Mouse (Mus musculus) right cerebral cortex, postnatal 10 days (tissue): ENCODE data around the gene Zbtb1.

Experiments
- DNase-seq, 2 experiments: peaks; one replicate each; pipeline ENCODE4 v3.0.0; 2021; ENCODE audit warnings: low spot score in 2 of 2

Zbtb1 gene

DNA sequence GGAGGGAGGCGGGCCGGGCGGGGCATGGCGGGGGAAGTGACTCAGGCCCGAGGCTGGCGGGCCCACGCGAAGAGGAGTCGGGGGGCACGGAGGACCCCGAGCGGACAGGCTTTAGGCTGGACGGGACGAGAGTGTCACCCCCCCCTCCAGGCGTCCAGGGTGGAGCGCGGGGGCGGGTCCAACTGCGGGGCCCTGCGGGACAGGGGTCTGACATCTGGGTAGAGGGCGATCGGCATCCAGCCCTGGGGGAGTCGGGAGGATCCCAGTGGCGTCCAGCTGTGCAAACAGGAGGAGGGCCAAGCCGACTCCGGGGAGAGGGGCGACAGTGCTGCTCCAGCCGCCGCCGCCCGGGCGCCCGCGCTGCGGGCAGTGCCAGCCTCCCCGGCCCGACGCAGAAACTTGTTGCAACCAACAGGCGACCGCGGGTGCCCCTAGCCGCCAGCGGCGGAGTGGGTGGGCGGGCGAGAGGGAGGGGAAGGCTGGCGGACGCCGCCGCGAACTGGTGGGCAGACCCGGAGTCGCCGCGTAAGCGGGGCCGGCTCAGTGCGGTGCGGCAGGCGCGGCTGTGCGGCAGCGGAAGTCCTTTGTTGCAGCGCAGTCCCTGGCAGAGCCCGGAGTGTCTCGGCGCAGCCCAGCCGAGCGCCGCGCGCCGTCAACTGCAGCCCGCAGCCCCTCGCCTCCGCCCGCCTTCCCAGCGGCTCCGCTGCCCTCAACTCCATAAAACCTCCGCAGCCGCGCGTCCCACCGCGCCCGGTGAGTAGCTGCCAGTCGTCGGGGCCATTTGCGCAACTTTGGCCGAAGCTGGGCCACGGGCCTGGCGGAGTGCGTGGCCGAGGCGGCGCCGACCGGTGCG, at the start of gene Zbtb1:
Gene Zbtb1 (plus strand): TSS at position 289 of the 853 bp plus-strand sequence.
- DNase-seq: peak; percentile 87 to 88

- DNase-seq: peak; percentile 84 to 85
Measured at GRCm38 (mm10) chr12:76324679-76325431, 45.2 kb upstream of the Zbtb1 start, which contains the start of gene Akap5. Gene Akap5 (plus strand): TSS chr12:76324891.

- DNase-seq: peak; percentile 55 to 65
Measured at GRCm38 (mm10) chr12:76326437-76327220, 43.4 kb upstream of the Zbtb1 start.

DNA sequence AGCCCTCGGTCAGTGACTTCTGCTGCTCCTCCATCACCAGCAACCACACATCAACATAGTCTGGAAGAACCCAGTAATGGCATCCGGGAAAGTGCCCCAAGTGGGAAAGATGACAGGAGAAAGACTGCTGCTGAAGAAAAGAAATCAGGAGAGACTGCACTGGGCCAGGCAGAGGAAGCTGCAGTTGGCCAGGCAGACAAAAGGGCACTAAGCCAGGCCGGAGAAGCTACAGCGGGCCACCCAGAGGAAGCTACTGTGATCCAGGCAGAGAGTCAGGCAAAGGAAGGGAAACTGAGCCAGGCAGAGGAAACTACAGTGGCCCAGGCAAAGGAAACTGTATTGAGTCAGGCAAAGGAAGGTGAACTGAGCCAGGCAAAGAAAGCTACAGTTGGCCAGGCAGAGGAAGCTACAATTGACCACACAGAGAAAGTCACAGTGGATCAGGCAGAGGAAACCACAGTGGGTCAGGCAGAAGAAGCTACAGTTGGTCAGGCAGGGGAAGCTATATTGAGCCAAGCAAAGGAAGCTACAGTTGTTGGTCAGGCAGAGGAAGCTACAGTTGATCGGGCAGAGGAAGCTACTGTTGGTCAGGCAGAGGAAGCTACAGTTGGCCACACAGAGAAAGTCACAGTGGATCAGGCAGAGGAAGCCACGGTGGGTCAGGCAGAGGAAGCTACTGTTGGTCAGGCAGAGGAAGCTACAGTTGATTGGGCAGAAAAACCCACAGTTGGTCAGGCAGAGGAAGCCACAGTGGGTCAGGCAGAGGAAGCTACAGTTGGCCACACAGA, 41.3 kb upstream of the Zbtb1 start:
- DNase-seq: no peak

GRCm38 (mm10) chr12:76333688-76334087, 36.4 kb upstream of the Zbtb1 start:
- no peak for DNase-seq

- DNase-seq: no peak
Measured at GRCm38 (mm10) chr12:76335641-76336040, 34.4 kb upstream of the Zbtb1 start.

- DNase-seq: no peak
Measured at GRCm38 (mm10) chr12:76336111-76336965, 33.7 kb upstream of the Zbtb1 start.

DNA sequence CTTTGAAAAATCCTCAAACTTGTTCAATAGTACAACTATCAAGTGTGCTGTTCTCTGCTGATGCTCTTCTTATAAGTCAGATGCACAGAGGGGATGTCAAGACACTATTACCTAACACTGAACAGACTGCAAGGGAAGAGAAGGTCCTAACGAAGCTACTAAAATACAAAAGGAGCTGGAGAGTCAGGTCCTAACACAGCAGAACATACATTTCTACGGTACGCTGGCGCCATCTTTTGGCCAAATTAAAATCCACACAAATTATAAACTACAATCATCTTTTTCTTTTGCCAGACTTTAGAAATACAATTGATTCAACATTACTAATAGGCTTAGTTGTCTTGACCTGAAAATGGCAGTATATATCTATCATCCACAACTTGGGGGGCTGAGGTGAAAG, 29.0 kb upstream of the Zbtb1 start:
- DNase-seq: peak; percentile 64 to 74

GRCm38 (mm10) chr12:76345759-76346455, 24.2 kb upstream of the Zbtb1 start:
- DNase-seq: no peak

DNA sequence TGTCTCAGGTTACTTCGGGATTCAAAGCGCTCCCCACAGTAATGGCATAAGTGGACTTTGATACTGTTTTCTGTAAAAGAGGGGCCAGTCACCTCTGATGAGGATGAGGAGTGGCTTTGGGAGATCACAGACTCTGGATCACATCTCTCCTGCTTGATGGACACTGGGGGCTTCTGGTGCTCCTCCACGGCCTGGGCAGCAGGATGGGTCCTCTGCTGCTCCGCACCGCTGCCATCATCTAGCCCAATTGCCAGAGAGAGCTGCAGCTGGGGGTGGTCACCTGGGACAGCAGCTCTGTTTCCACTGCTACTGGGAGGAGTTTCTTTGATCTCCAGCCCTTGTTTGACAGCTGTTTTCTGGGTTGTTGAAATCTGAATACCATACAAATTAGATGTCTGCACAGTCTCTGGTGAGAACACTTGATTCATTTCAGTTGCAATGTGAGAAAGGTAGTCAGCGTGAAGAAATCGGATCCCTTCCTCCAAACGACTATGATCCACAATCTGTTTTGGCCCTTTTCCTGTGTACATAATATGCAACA, 20.3 kb upstream of the Zbtb1 start:
- DNase-seq: no peak

DNA sequence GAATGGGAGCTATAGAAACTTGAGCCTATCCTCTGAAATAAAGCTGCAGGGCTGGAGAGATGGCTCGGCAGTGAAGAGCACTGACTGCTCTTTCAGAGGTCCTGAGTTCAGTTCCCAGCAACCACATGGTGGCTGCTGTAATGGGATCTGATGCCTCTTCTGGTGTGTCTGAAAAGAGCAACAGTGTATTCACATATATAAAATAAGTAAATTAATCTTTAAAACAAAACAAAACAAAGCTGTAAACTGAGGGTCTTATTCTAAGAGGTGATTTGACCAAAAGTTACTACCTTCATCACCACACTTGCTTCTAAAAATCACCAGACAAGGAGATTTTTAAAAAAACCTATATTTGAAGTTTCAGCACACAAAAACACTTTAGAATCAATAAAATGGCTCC, 9.2 kb upstream of the Zbtb1 start:
- DNase-seq: no peak

DNA sequence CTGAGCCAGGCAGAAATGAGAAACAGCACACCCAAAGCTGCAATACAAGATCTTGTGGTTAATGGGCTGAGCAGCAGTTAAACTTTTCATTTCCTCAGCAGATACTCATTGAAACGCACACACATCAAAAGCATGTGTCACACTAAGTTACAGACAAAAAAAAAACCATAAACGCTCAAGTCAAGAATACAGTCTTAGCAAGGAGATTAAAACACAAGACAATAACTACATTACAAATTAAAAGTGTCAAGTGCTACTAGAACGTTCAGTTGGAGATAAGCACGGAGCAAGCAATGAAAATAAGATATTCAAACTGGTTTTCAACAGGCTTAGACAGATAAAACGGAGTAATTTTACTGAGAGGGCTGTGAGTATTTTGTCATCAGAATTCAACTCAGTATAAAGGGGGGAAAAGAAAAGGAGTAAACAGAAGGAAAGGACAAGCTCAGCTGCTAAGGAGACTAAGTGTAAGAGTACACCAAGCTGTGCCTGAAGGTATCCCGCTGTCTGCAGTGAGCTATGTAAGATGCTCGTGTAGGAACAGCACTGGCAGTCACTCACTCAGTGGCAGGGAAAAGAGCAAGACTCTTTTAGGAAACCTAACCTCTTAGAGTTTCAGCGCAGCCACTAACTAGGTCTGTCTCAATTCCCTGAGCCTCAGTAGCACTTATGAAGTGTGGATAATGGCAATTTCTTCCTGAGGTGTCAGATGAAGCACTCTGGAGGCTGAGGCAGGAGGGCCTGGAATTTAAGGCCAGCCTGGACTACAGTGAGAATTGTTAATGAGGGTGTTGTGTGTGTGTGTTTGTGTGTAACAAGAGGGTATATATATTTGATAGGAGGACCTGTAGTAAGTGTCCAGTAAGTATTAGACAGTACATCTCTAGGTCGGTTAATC, 8.4 kb upstream of the Zbtb1 start:
- DNase-seq: no peak

DNA sequence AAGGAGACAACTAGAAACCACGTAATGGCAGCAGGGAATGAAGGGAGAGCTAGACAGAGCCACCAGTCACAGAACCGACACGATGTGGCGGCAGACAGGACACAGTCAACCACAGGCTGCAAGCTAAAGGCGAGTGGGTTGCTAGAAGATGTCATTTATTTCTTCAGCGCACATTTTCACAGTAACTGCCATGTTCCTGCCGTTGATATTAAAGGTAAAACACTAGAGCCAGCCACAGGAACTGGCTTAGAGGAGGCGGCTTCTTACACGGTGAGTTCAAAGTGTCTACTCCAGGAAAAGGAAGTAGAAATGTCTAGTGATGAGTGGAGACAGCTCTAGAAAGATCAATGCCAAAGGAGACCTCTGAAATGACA, 7.8 kb upstream of the Zbtb1 start:
- DNase-seq: no peak

DNA sequence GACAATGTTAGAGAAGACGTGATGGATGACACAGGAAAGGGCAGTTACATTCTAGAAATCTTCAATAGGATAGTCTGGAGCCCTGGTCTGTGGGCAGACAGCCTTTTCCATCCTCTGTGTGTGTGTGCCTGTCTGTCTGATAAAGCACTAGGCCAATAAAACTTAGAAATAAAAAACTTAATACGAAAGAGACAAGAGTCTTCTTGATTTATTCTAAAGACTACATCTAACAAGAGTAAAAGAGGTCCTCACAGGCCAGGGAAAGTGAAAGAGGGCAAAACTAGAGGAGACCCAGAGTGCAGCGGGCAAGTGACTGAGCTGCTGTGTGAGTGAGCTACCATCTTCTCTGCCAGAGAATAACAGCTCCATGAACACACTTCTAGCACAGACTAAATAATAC, 3.8 kb upstream of the Zbtb1 start:
- DNase-seq: no peak

GRCm38 (mm10) chr12:76367096-76367995, 2.7 kb upstream of the Zbtb1 start:
- DNase-seq: peak; percentile 35 to 56

GRCm38 (mm10) chr12:76368201-76368789, 1.8 kb upstream of the Zbtb1 start:
- no peak for DNase-seq

DNA sequence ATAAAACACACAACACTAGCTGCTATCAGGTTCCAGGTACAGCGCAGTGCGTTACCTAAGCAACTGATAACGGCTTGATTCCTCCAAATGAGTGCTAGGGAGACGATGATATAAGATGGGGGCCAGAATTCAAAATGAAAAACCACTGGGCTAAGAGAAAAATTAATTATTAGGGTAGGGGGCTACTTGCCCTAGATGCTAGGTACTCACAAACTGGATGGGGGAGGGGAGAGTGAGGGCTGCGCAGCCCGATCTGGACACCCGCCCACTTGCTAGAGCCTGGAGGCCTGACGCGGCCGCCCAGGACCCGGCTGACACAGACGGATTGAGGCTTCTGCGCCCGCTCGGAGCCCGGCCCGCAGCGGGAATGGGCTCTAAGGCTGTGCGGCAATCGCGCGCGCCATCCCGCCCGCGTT, 1.3 kb upstream of the Zbtb1 start:
- DNase-seq: peak; percentile 69 to 73
